Mouse (Mus musculus): ENCODE measurements around the gene Foxd2. TPM values are rescaled to one million over a fixed set of nuclear protein-coding genes. Genes with fewer than 3 reads are reported as not detected.
A peak's percentile ranks its signal among the peaks of the same experiment; 100 is the strongest.

The Foxd2 gene
- polyA plus RNA-seq, 1 experiment from 2014 or later: 0.20 TPM

DNA sequence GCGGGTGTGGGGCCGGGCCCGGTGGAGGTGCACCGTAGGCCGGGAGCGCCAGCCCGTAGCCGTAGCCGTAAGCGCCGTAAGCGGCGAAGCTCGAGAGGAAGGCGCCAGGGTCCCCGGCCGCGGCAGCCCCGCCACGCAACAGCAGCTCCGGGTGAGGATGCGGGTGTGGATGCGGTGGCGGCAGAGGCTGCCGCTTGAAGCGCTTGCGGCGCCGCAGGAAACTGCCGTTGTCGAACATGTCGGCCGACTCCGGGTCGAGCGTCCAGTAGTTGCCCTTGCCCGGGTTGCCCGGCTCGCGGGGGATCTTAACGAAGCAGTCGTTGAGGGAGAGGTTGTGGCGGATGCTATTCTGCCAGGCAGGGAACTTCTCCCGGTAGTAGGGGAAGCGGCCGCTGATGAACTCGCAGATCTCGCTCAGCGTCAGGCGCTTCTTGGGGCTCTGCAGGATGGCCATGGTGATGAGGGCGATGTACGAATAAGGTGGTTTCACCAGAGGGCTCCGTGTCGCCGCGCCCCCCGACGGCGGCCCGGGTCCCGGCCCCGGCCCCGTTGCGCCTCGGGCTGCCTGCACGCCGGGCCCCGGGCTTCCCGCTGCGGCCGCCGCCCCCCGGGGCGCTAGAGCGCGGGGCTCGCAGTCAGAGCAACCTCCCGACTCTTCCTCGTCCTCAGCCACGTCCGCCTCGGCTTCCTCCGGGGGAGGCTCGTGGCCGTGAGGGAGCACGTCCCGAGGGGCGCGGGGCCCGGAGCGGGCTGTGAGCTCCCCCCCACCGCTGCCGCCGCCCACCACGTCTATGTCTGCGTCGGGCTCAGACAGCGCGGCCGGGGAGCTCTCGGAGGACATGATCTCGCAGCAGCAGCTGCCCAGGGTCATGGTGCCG is 483 bp downstream of the Foxd2 start:
- H3K27me3 ChIP-seq: peaks cover 97% of the 10 kb centered on the region
- no peaks in the 10 kb centered on the region for H3K9me3 ChIP-seq
- peak overlapping the region; percentile 48 for H3K9ac ChIP-seq
- peak overlapping the region; percentile 60 for H3K4me3 ChIP-seq
- peaks cover 17% of the 10 kb centered on the region for H3K4me1 ChIP-seq
- peak; percentile 44 for ATAC-seq (ENCODE audit: borderline replicate concordance, extremely low read depth, low FRiP score, low TSS enrichment)
- no peak overlapping the region for H3K27ac ChIP-seq
- no peaks in the 10 kb centered on the region for H3K36me3 ChIP-seq
- peak overlapping the region; percentile 95 for H3K4me2 ChIP-seq
- under 1% methylated on average over 92 of the region's 103 CpGs for WGBS

GRCm38 (mm10) chr4:114907056-114907917 is 1.4 kb downstream of the Foxd2 start:
- no peak for ATAC-seq (ENCODE audit: borderline replicate concordance, extremely low read depth, low FRiP score, low TSS enrichment)
- H3K9me3 ChIP-seq: no peaks in the 10 kb centered on the region
- H3K4me3 ChIP-seq: peak overlapping the region; percentile 60
- 3% methylated on average over 74 of the region's 74 CpGs for WGBS
- peaks cover 24% of the 10 kb centered on the region for H3K4me1 ChIP-seq
- H3K27ac ChIP-seq: no peak overlapping the region
- peak overlapping the region; percentile 95 for H3K4me2 ChIP-seq
- H3K36me3 ChIP-seq: no peaks in the 10 kb centered on the region
- H3K27me3 ChIP-seq: peaks cover 97% of the 10 kb centered on the region
- H3K9ac ChIP-seq: no peak overlapping the region

- no peak overlapping the region for H3K27ac ChIP-seq
- H3K4me2 ChIP-seq: no peak overlapping the region
- ATAC-seq (ENCODE audit: borderline replicate concordance, extremely low read depth, low FRiP score, low TSS enrichment): no peak
- WGBS: 41% methylated on average over 10 of the region's 10 CpGs
- peaks cover 97% of the 10 kb centered on the region for H3K27me3 ChIP-seq
- H3K4me3 ChIP-seq: no peak overlapping the region
- H3K9ac ChIP-seq: no peak overlapping the region
- H3K4me1 ChIP-seq: peaks cover 29% of the 10 kb centered on the region
- no peaks in the 10 kb centered on the region for H3K36me3 ChIP-seq
- H3K9me3 ChIP-seq: no peaks in the 10 kb centered on the region
Measured at GRCm38 (mm10) chr4:114905969-114906680, 2.5 kb downstream of the Foxd2 start.

DNA sequence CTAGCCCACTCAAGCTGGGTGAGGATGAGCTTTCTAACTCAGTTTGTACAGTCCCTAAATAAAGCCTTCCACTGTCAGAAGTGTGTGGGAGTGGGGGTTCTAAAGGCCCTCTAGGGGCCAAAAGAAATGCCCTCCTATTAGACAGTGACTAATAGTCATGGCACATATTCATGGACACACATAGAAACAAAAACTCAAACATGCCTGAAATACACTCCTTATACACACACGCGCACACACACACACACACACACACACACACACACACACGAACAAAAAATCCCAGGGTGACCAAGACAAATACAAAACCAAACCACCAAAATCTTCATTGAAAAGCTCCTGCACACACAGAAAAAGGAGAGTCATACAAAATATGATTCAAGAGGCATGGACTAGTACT is 3.2 kb downstream of the Foxd2 start:
- no peak for ATAC-seq (ENCODE audit: borderline replicate concordance, extremely low read depth, low FRiP score, low TSS enrichment)
- H3K4me3 ChIP-seq: no peak overlapping the region

DNA sequence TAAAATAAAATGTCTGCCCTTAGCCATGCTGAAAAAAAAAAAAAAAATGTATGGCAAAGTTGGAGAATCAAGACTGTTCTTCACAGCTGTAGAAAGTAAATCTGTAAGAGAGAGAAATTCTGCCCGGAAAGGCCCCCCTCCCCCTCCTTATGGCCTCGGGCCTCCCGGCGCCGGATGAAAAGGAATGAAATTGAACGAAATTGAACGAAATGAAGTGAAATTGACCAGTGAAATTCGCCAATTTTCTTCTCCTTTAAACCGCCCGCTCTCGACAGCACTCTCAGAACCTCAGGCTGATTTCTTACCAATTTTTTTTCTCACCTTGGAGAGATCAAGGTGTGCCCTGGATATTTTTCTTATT is 5.3 kb downstream of the Foxd2 start:
- H3K27ac ChIP-seq: no peak overlapping the region
- no peak overlapping the region for H3K4me3 ChIP-seq
- H3K27me3 ChIP-seq: peaks cover 100% of the 10 kb centered on the region
- ATAC-seq (ENCODE audit: borderline replicate concordance, extremely low read depth, low FRiP score, low TSS enrichment): no peak
- no peak overlapping the region for H3K9ac ChIP-seq
- H3K4me2 ChIP-seq: no peak overlapping the region
- no peaks in the 10 kb centered on the region for H3K36me3 ChIP-seq
- H3K9me3 ChIP-seq: no peaks in the 10 kb centered on the region
- 6% methylated on average over 11 of the region's 11 CpGs for WGBS
- peaks cover 26% of the 10 kb centered on the region for H3K4me1 ChIP-seq

More for the DNA sequence above, 3.2 kb downstream of the Foxd2 start:
- Histone ChIP-seq H3K27ac (no peak overlapping the region), H3K9me3 (no peaks in the 10 kb centered on the region), H3K27me3 (peaks cover 97% of the 10 kb centered on the region), H3K9ac (no peak overlapping the region), H3K4me2 (no peak overlapping the region), H3K4me1 (peaks cover 29% of the 10 kb centered on the region), H3K36me3 (no peaks in the 10 kb centered on the region)
- 67% methylated on average over 3 of the region's 3 CpGs for WGBS

GRCm38 (mm10) chr4:114902641-114903421 is 5.8 kb downstream of the Foxd2 start:
- Histone ChIP-seq H3K4me2 (peak overlapping the region; percentile 46), H3K36me3 (no peaks in the 10 kb centered on the region), H3K27me3 (peaks cover 99% of the 10 kb centered on the region), H3K9ac (no peak overlapping the region), H3K9me3 (no peaks in the 10 kb centered on the region), H3K27ac (no peak overlapping the region), H3K4me1 (peaks cover 21% of the 10 kb centered on the region), H3K4me3 (peak overlapping the region; percentile 22; the same call in 1 of the 2 replicates)
- 2% methylated on average over 39 of the region's 39 CpGs for WGBS
- ATAC-seq (ENCODE audit: borderline replicate concordance, extremely low read depth, low FRiP score, low TSS enrichment): no peak

GRCm38 (mm10) chr4:114901643-114902351 is 6.9 kb downstream of the Foxd2 start:
- peaks cover 99% of the 10 kb centered on the region for H3K27me3 ChIP-seq
- H3K36me3 ChIP-seq: no peaks in the 10 kb centered on the region
- H3K27ac ChIP-seq: no peak overlapping the region
- ATAC-seq (ENCODE audit: borderline replicate concordance, extremely low read depth, low FRiP score, low TSS enrichment): peak; percentile 64; the same call in 1 of the 2 replicates
- peak overlapping the region; percentile 46 for H3K4me2 ChIP-seq
- no peaks in the 10 kb centered on the region for H3K9me3 ChIP-seq
- H3K9ac ChIP-seq: no peak overlapping the region
- H3K4me1 ChIP-seq: peaks cover 12% of the 10 kb centered on the region
- H3K4me3 ChIP-seq: peak overlapping the region; percentile 22
- under 1% methylated on average over 42 of the region's 42 CpGs for WGBS

DNA sequence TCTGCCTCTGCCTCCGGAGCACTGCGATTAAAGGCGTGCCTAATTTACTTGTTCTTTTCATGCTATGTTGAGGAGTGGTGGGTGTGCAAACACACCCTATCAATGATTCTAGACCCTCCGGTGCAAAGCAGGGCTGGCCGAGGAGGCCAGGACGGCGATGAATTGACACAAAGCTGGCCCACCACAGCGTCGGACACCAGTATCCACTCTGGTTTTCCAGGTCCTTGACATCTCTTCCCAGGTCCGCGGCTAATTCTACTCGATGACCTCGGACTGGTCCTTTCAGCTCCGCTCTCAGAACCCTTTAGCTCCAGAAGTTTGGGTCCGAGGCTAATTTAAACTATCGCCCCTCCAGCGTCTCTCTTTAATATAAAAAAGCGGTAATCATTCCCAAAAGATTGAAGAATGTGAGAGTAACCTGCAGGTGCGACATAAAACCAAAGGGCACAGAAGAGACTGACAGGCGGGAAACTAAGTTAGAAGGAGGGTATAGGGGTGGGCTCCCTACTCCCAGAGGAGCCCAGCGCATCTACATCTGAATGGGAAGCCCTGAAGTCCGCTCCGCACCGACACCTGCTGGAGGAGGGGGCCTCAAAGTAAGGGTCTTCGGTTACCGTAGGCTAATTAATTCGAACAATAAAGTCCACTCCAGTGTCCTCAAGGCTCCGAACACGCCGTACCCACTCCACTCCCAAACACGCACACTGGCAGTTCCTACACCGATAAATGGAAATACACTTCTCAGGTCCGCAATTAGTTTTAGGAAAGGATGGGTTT is 7.6 kb downstream of the Foxd2 start:
- no peak overlapping the region for H3K4me3 ChIP-seq
- ATAC-seq (ENCODE audit: borderline replicate concordance, extremely low read depth, low FRiP score, low TSS enrichment): no peak
- WGBS: 3% methylated on average over 33 of the region's 33 CpGs
- peaks cover 12% of the 10 kb centered on the region for H3K4me1 ChIP-seq
- H3K27me3 ChIP-seq: peaks cover 95% of the 10 kb centered on the region
- H3K4me2 ChIP-seq: no peak overlapping the region
- no peaks in the 10 kb centered on the region for H3K9me3 ChIP-seq
- no peaks in the 10 kb centered on the region for H3K36me3 ChIP-seq
- H3K27ac ChIP-seq: no peak overlapping the region
- no peak overlapping the region for H3K9ac ChIP-seq

DNA sequence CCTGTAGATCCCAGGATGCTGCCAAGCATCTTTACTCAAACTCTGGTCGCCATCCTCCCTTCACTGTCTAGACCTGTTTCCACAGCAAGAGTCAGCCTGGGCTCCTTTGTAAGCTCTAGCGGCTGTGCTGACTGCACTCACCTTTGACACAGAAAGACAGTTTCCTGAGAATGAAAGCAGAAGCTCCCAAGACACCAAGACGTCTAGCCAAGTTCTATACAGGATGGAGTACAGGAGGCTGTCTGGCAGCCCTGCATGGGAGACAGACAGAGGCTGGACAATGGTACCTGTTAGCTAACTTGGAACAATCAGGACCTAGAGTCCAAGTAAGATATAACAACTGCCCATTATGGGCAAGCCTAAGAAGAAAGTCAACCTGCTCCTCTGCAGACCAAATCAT is 8.8 kb downstream of the Foxd2 start:
- WGBS: 29% methylated on average over 3 of the region's 3 CpGs
- H3K4me2 ChIP-seq: no peak overlapping the region
- H3K27ac ChIP-seq: no peak overlapping the region
- ATAC-seq (ENCODE audit: borderline replicate concordance, extremely low read depth, low FRiP score, low TSS enrichment): no peak
- no peaks in the 10 kb centered on the region for H3K36me3 ChIP-seq
- H3K9ac ChIP-seq: no peak overlapping the region
- H3K27me3 ChIP-seq: peaks cover 88% of the 10 kb centered on the region
- H3K9me3 ChIP-seq: no peaks in the 10 kb centered on the region
- H3K4me1 ChIP-seq: peaks cover 12% of the 10 kb centered on the region
- H3K4me3 ChIP-seq: no peak overlapping the region

DNA sequence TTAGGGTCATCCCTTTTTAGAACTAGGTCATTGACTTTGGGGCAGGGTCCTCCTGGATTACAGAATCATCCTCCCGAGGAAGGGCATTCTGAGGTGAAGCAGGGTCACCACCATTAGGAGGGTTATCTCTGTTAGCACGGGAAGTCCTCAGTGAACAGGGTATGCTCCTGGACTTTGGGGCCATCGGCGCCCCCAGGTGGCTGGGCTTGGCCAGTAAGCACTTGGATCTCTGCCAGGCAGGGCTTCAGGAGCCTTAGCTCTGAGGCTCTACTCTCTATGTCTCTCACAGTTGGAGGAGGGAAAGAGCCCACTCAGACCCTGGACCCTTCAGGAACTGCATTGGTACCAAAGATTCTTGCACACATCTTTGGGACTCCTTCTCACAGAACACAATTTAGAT is 10.8 kb downstream of the Foxd2 start:
- peaks cover 11% of the 10 kb centered on the region for H3K4me1 ChIP-seq
- H3K4me2 ChIP-seq: no peak overlapping the region
- H3K27me3 ChIP-seq: peaks cover 70% of the 10 kb centered on the region
- WGBS: 13% methylated on average over 4 of the region's 4 CpGs
- H3K27ac ChIP-seq: no peak overlapping the region
- no peak overlapping the region for H3K9ac ChIP-seq
- H3K9me3 ChIP-seq: no peaks in the 10 kb centered on the region
- no peak overlapping the region for H3K4me3 ChIP-seq
- H3K36me3 ChIP-seq: no peaks in the 10 kb centered on the region
- ATAC-seq (ENCODE audit: borderline replicate concordance, extremely low read depth, low FRiP score, low TSS enrichment): peak; percentile 33; the same call in 1 of the 2 replicates

All from lung, embryonic 15.5 days (tissue).